Mouse (Mus musculus) hindbrain, embryonic 15.5 days (tissue): ENCODE measurements around the gene Trex1. TPM values are rescaled to one million over a fixed set of nuclear protein-coding genes. Genes with fewer than 3 reads are reported as not detected.

Experiments used
- polyA plus RNA-seq: library from polyadenylated mRNA; unstranded; fragments of >200 nt; fragmentation: Nextera tagmentation; extraction: Ambion mirVana; gene quantifications from 2 replicates; pipeline ENCODE4 v1.2.1, GENCODE M21; 2015

Gene Trex1
- polyA plus RNA-seq, 1 experiment from 2014 or later: 14.5 TPM

Other genes starting within 250 kb of the Trex1 start
- 12.7 and 14.6 TPM in 2 replicates for gene Celsr3, start 233.4 kb downstream of the Trex1 start, polyA plus RNA-seq
- 19.5 and 22.1 TPM in 2 replicates for gene Slc26a6, start 206.5 kb downstream of the Trex1 start, polyA plus RNA-seq
- 0.17 and 0.21 TPM in 2 replicates for gene Tmem89, start 145.1 kb downstream of the Trex1 start, polyA plus RNA-seq
- gene Uqcrc1, start 123.1 kb downstream of the Trex1 start, polyA plus RNA-seq: 480 and 488 TPM in 2 replicates
- gene Col7a1, start 106.1 kb downstream of the Trex1 start, polyA plus RNA-seq: 1.4 and 2.1 TPM in 2 replicates
- gene Ucn2, start 73.7 kb downstream of the Trex1 start, polyA plus RNA-seq: not detected in 2 replicates
- 28.1 and 28.7 TPM in 2 replicates for gene Pfkfb4, start 68.0 kb downstream of the Trex1 start, polyA plus RNA-seq
- gene Shisa5, start 21.2 kb downstream of the Trex1 start, polyA plus RNA-seq: 71.6 and 76.3 TPM in 2 replicates
- 30.5 and 30.9 TPM in 2 replicates for gene Atrip, start 14.4 kb upstream of the Trex1 start, polyA plus RNA-seq
- gene Ccdc51, start 22.8 kb upstream of the Trex1 start, polyA plus RNA-seq: 12.3 and 13.1 TPM in 2 replicates
- gene Tma7, start 22.9 kb upstream of the Trex1 start, polyA plus RNA-seq: 653 and 743 TPM in 2 replicates
- 19.2 and 19.8 TPM in 2 replicates for gene Plxnb1, start 35.7 kb upstream of the Trex1 start, polyA plus RNA-seq
- not detected in 2 replicates for gene Fbxw21, start 102.3 kb upstream of the Trex1 start, polyA plus RNA-seq
- not detected in 2 replicates for gene Fbxw13, start 136.2 kb upstream of the Trex1 start, polyA plus RNA-seq
- gene Fbxw20, start 175.0 kb upstream of the Trex1 start, polyA plus RNA-seq: not detected in 2 replicates
- not detected in 2 replicates for gene Fbxw14, start 227.9 kb upstream of the Trex1 start, polyA plus RNA-seq